Mouse (Mus musculus): Measurements from ENCODE around the gene Kdm8.

Kdm8 gene

DNA sequence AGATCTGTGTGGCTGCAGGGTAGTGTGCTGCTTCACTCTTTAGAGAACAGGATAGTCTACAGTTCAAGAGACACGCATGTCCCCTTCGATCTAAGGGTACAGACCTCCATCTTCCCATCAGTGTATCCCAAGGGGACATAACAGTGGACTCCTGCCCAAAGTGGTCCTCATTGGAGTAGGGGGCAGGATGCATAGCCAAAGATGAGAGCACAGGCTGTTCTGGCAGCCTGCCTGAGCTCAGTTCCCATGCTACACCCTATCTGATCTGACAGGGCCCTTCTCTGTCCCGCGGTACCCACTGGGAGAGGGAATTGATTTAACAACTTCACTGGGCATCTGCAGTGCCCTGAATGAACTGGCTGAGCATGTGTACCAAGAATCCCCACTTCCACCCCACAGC, 9.2 kb downstream of the Kdm8 start:
- 90% methylated on average over 4 of the region's 4 CpGs for WGBS

DNA sequence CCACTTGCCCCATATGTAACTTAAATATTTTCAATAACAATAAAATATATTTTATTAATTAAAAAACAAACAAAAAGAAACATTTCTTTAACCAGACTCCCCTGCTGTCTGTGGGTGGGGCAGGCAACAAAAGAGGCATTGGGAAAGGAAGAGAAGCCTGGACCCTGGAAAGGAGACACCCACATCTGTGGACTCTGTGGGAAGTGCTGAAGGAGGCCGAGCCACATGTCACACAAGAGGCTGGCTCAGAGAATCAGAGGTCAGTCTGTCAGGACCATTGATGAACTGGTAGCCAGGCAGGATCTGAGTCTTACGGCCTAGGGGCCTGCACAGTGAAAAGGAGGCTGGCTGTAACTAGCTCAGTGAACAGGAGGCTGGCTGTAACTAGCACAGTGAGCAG, 17.7 kb downstream of the Kdm8 start:
- 58% methylated on average over 2 of the region's 2 CpGs for WGBS

DNA sequence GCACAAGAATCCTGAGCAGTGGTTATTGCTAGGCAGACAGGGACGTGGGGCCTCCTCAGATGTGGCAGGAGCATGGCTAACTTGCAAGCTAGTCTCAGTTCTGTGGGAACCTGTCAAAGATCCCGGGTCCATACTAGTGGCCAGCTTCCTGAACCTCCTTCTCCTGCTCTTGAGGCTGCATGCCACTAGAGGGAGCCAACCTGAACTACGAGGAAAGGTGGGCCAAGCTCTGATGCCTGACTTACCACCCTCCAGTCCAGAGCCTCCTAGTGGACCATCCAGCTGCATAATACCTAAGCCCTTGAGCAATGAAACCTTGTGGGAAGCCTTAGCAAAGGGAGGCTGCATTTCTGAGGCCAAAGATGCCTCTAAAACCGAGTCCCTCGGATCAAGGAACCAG, 25.5 kb downstream of the Kdm8 start:
- 35% methylated on average over 5 of the region's 5 CpGs for WGBS

DNA sequence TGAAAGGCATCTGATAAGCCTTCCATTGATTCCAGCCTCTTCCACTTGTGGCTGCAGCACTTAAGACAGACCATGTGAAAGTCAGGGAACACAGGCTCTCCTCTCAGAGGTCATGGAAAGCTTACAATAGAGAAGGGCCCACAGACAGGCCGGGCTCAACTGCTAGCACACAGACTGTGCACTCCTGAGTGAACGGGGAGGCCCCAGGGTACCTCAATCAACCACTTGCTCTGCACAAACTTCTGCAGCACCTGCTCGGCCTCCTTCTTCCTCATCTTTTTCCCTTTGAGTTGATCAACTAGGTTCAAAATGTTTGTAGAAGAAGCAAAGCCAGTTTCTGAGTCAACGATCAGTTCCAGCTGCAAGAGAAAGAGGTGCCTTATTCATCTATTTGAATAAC, 26.4 kb downstream of the Kdm8 start:
- WGBS: 89% methylated on average over 4 of the region's 4 CpGs

DNA sequence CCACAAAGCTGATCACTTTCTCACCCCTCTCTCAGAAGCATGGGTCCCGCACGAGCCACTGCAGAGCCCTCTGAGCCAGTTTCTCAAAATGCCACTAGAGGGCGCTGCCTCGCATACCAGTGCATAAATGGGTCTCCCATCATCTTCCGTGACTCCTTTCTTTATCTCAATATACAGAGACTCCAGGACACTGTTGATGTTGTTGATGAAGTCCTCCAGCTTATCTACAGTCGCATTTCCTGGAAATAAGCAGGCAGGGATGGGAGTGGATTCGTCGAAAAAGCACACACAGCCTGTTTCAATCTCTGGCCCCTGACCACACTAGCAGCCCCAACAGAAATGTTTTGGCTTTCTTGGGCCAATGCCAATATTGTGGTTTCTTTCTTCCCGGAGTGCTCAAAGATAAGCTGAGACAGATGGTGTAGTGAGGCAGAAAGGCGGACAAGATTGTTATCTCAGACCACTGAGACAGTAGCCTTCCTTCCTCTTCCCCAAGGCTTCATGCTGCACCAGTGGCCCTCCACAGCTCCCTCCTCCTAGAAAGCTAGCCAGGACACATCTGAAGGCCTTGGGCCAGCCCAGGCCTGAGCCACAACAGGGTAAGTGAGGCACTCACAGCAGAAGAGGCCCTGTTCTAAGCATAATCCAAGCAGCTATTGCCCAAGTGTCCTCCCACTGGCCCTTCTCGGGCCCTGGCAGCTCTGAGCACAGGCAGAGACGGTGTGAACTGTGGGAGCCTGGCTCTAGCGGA, 27.7 kb downstream of the Kdm8 start:
- WGBS: 21% methylated on average over 13 of the region's 13 CpGs

DNA sequence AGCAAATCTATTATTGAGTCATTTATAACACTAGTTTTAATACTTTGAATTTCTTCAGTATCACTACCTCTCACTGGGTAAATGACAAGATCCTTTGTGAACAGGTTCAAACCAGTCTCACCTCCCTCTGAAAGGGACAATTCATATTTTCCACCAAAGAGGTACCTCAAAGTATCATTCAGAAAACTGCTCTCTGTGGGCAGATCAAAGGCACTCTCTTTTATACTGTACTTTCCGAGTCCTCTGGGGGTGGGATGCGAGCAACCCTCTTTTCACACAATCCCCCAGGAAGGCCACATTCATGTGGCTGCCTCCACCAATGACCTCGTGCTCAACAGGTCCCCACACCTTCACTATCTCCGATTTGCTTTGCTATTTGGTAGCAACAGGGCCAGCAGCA, 30.1 kb downstream of the Kdm8 start:
- WGBS: 91% methylated on average over 4 of the region's 4 CpGs

DNA sequence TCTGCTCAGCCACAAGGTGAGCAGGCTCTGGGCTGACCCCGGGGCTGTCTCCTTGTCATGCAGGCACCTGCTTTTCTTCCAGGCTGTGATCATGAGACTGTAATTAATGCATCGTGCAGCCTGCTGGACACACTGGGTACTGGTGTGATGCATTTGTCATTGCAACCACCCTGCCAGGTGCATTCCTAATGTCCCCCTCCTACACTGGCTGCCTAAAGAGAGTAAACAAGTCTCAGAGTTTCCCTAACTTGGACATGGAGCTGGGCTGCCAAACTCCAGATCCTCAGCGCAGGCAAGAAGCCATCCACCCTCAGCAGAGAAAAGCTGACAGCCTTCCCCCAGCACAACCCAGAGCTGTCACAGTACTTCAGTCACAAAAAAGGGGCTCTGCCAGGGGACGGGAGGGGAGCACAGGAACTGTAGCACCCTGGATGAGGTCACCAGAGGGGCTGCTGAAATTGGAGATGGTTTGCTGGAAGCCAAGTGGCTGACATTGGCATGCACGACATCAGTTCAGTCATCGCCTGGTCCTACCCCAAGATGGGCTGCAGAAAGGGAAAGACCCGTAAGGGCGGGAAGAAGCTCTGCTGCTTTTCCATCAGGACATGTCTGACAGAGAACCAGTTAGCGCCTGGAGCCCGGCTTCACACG, 31.2 kb downstream of the Kdm8 start:
- WGBS: 55% methylated on average over 11 of the region's 11 CpGs

DNA sequence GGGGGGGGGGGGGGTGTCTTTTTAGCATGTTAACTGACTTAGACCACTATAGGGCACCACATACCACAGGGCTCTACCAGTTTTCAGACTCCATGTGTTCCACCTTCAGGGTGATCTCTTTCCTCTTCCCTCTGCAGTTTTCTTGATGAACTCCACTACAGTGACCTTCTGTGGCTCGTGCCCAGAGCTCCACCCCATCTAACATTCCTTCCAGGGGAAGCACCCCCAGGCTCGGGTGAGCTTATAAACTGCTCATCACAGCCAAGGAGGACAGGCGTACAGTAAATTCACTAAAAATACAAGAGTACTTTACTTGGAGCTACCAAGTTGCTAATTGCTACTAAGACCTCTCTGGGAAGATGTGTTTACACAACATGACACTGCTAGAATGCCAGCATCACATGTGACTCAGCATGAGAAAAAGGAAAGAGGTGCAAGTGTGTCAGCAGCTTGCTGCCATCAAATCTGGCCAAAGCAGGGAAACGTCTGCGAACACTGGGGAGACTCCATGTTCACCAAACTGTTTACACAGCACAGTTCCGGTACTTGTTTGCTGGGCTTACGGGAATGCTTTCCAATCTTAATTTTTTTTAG, 34.0 kb downstream of the Kdm8 start:
- 72% methylated on average over 7 of the region's 7 CpGs for WGBS

DNA sequence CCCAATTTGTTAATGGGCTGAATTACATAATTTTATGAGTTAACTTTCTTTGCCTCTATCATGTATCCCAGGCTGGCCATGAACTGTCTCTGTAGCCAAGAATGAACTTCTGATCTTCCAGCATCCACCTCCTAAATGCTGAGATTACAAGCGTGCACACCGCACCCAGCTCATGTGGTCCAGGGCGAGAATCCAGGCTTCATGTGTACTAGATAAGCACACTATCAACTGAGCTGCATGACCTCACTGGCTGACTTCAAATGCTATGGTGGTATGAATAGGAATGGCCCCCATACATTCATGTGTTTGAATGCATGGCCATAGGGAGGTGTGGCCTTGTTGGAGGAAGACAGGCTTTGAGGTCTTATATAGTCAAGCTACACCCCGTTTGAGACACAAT, 36.0 kb downstream of the Kdm8 start:
- 98% methylated on average over 4 of the region's 4 CpGs for WGBS

DNA sequence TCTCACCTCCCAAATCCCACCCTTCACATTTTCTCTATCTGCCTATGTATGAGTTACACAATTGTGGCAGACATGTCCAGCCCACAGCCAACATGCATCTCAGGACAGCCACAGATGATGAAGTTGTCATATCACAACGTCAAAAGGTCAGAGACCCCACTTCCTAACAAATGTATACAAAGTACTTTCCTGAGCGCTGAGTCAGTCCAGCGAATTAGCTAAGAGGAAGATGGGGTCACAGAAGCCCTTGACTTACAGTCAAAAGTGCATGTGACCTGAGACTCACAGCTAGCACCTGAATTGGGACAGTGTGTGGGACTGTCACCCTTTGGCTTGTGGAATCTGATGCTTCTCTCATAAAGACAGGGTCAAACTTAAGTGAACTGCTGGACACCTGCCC, 37.9 kb downstream of the Kdm8 start:
- WGBS: 89% methylated on average over 3 of the region's 3 CpGs

DNA sequence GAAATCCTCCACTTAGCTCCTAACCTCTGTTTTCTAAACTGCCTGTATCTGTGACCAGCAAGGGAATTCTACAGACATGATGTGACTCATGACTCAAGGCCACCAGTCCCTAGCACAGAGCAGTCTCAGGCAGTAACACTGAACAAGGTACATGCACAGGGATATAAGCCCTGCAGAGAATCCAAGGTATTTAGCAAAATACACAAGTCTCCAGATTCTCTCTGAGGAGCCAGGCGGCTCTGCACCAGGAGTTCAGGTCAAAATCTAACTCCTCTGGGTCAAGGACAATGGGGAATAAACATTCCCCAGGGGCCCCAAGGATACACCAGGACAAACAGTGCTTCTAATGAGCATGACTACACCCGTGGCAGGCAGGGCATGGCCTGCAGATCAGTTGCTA, 38.4 kb downstream of the Kdm8 start:
- WGBS: 87% methylated on average over 2 of the region's 2 CpGs

DNA sequence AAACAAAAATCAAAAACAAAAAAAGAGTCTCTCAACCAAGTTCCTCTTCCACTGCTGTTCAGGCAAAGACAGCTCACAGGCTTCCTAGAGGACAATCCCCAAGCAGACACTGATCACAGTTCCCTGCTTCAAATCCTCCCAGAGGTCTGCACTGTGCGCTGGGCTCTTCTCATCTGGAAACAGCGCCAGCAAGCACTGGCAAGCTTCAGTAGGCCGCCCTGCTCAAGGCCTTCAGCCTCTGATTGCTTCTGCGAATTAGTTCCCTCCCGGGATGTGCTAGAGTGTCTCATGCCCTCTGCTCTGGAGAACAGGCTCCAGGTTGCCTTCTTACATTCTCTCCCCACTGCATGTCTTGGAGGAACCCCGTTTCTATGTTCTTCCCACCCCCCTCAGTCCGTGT, 40.3 kb downstream of the Kdm8 start:
- WGBS: 89% methylated on average over 7 of the region's 7 CpGs

DNA sequence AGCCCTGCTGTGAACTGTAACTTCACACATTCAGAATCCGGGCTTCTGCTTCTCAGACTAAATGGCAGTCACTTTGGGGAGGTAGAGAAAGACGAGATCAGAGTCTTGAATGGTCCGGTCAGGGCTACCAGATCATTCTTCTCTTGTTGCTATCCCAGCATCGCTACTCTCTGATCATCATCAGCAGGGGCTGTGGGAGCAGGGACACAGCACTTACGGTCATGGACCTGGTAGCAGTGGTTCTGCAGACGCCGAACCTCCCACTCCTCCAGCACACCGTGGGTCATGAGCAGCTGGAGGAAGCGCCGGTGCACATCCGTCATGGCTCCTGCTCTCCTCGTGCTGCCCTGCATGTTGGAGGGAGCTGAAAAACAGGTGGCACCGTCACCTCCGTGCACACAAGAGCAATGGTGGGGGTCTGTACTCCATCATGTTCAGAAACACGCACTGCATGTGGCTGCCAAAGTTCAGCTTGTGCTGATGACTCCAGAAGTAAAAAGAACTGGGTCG, 41.7 kb downstream of the Kdm8 start:
- 96% methylated on average over 16 of the region's 16 CpGs for WGBS

DNA sequence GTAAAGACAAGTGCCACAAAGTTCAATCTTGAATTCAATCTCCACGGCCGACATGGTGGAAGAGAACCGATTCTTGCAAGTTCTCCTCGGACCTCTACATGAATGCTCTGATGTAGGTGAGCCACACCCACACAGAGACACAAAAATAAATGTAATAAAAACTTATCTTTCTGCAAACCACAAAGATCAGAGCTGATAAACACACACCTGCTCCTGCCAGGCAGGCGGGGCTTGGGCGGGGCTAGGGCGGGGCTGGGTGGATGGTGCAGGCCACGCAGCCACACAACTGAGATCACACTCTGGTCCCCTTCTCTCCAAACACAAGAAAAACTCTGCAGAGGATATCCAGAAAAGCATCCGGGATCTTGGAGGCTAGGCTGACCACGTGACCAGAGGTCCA, 42.6 kb downstream of the Kdm8 start:
- 94% methylated on average over 10 of the region's 10 CpGs for WGBS

DNA sequence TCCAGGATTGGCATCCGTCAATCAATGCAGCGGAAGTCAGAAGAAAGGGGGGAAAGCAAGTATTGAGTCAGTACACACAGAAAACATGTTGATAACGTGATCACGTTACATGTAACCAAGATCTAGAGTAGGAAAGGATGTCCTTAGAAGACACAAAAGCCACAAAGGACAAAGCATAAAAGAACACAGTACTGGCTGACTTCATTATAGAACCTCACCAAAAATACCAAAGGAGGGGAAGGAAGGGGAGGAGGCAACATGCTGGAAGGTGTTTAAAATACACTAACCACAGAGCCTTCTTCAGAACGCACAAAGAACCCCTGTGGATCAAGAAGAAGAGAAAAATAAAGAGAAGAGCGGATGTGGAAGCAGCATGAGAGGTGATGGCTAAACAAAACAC, 44.2 kb downstream of the Kdm8 start:
- WGBS: 74% methylated on average over 6 of the region's 6 CpGs

DNA sequence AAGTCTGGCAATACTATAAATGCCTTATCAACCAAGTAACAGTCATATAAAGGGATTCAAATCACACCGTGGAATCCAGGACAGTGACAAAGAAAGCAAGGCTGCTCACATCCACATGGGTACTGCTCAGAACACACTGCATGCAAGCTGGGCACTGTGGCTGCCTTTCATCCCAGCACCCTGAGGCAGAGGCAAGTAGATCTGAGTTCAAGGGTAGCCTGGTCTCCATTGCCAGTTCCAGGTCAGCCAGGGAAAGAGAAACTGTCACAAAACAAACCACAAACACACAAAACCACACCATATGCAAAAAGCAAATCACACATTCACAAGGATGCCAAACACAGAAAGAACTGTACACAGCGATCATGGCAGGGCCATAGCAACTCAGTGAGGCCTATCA, 45.2 kb downstream of the Kdm8 start:
- WGBS: 65% methylated on average over 2 of the region's 2 CpGs

DNA sequence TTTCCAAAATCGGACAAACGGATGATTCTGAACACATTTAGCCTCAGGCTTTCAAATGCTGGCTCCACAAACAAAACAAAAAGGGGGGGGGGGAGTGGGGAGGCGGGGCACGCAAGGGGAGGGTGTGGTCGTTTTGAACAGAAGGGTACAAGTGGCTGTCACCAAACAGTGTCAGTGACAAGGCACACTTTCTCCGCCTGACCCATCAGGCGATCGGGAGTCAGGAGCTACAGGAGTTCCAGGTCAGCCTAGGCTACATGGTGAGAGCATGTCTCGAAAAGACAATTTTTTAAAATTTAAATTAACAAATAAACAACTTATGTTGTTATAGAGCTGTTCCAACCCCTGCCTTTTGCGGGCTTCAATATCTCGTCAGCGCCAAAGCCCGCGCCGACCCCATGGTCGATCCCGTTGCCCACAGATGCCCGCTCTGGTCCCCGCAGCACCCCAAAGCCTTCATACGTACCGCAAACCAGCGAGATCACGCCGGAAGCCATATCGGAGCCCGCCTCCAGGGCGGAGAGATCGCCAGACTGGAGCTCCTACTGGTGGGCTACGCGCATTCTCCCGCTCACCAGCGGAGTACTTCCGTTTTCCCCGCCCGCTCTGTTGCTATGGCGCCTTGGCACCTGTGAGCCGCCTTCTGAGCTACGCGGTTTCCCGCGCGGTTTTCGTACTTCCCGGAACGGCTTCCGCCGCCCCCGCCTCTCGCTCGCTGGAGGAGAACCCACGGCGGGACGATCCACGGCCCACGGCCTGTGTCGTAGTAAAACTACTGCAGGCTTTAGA, 46.7 kb downstream of the Kdm8 start, which contains the start of gene Nsmce1:
Gene Nsmce1 (minus strand): TSS at position 650 of the 789 bp plus-strand sequence.
- WGBS: under 1% methylated on average over 56 of the region's 56 CpGs

DNA sequence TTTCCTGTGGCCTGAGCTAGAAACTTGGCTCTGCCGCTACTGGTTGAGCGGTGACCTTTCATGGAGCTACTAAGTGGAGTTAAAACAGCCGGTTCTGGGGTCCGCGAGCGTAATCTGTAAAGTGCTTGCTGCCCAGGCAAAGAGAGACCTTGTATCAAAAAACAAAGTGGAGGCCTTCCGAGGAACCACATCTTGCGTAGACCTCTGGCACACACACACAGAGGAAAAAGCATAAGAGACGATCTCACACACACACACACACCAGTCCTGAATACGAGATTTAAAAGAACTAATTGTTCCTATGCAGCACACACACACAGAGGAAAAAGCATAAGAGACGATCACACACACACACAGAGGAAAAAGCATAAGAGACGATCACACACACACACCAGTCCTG, 47.3 kb downstream of the Kdm8 start:
- WGBS: 9% methylated on average over 12 of the region's 12 CpGs

DNA sequence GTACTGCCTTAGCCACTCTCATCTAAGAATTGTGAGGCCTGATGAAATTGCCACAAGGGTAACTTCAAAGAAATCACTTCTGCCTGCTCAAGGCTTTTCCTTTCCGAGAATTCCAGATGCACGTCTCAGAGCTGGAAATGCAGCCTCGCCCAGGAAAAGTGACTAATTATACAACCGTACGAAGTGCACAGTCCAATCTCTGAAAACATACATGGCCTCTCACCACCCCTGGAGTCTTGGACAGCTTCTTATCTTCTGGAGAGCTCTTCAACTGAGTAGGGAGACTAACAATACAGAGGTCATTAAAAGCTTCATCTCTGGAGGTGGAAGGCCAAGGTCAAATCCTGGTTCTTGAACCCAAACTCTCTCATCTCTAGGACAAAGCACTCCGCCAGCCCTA, 48.1 kb downstream of the Kdm8 start:
- WGBS: 89% methylated on average over 6 of the region's 6 CpGs

DNA sequence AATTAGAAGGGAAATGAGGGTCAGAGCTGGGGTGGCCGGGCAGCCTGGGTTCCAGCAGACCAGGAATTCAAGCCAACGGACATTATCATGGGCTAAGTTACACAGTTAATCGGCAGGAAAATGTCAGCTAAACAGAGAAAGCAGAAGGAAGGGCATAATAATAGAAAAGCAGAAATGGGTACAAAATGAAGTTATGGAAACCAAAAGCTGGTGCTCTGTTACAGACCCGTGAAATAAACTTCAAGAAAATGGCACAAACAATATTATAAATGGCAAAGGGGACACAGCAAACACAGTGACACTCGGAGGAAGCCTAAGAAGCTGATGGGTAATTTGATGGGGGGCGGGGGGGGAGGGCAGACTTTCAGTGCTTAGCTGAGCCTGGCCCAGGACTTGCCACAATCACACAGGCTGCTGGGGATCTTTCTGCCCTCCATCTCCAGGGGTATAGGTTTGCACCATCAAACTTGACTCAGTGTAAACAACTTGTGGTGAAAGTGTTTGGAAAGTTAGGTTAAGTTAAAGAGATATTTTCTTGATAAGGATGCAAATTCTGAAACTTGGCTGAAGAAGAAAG, 51.5 kb downstream of the Kdm8 start:
- WGBS: 71% methylated on average over 6 of the region's 6 CpGs

DNA sequence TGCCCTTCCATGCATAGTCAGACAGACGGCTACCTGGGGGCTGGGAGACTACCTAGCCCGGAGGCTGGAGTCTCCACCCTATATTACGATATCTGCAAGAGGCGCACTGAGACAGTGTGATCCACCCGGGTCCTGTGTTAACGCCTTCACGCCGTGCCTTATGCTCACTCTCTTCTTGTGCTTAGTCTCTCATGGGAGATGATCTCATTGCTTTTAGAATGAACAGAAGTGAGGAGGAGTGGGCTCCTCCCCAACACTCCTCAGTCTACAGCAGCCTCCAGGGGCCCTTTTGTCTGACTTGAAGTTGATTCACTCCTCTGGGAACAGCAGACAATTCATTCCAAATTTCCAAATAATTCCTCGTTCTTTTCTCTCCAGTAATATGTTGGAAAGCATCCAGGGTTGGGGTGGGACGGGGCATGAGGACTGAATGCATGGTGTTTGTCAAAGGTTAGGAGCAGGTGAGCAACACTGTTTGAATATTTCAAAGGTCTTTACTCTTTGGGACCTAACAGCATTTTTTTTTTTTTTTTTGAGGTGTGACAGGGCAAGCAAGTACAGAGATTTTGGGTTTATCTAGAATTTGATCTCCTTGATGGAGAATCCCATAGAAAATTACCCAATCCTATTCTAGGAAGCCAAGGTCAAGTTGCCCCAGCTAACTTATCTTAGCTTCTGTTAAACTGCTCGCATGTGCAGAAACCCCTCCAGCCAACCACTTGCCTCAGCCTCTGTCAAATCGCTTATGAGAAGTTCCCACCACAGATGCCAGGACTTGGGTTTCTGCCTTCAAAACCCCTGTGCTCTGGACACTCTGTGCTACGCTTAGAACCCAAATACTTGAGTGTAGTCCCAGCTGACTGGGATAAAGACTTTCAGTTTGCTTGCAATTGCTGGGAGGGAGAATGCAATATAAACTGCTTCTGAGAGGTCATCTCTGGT, 55.7 kb downstream of the Kdm8 start:
- 60% methylated on average over 13 of the region's 13 CpGs for WGBS
